Mouse (Mus musculus): Measurements from ENCODE around the gene Gja5.

DNA sequence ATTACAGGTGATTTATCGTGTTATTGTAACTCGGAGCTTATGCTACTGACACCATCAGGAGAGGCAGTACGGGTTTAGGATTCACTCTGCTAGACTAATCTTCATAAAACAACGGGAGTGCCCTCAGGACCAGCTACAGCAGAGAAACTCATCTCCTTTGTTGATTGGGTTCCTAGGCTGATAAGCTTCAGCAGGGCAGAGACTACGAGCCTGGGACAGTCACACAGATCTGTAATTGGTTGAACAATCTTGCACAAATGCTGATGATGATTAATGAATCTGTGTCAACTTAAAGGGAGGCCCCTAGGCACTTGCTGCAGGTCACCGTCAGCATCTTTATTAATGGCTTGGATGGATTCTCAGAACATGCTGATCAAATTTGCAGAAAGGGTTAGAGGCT, 74.0 kb downstream of the Gja5 start:
- TF ChIP-seq CTCF (IDR thresholded peaks at IDR 0.05; ENCODE audit: insufficient read depth, low read length) (no peak), POLR2A (IDR thresholded peaks at IDR 0.05; ENCODE audit: borderline replicate concordance, extremely low read depth, low read depth, low read length) (no peak)

Data from lung, adult 2 months (tissue).